Mouse (Mus musculus) heart, postnatal 0 days (tissue): ENCODE measurements at regions not wholly inside any gene's neighbourhood (a gene's known extent, or its start where the extent isn't known, plus 50 kb on each side); places are given as distances from the start of the nearest gene placed in this dataset.

ENCODE experiments used
- ATAC-seq: fragments of 200-750 bp; cut with Nextera tagmentation; 2 replicates; pipeline ENCODE4 v1.8.0; 2017; ENCODE audit warnings: low read depth, moderate number of reproducible peaks, moderate library complexity; ENCODE audit not compliant: insufficient read depth
- DNase-seq: peaks from one replicate; pipeline ENCODE4 v3.0.0-alpha.2; 2016; ENCODE audit warnings: low spot score
- H3K27ac ChIP-seq: fragments of 300-500 bp; sonication (generic); 2 replicates; pipeline ENCODE4 v1.5.1; 2014; ENCODE audit warnings: low read depth, mild to moderate bottlenecking
- H3K27me3 ChIP-seq: fragments of 300-500 bp; sonication (generic); 2 replicates; pipeline ENCODE4 v1.6.1; 2014; ENCODE audit warnings: low read length, mixed read lengths; ENCODE audit not compliant: control insufficient read depth, insufficient read depth
- H3K36me3 ChIP-seq: fragments of 300-500 bp; sonication (generic); replicated peaks from 2 replicates; pipeline ENCODE4 v1.6.1; 2014; ENCODE audit warnings: low read length, mixed read lengths; ENCODE audit not compliant: control insufficient read depth, insufficient read depth
- H3K4me1 ChIP-seq: fragments of 300-500 bp; sonication (generic); 2 replicates; pipeline ENCODE4 v1.6.1; 2014; ENCODE audit warnings: antibody characterized with exemption; ENCODE audit not compliant: control insufficient read depth, insufficient read depth
- H3K4me2 ChIP-seq: fragments of 300-500 bp; sonication (generic); 2 replicates; pipeline ENCODE4 v1.6.1; 2014; ENCODE audit warnings: low read depth, mild to moderate bottlenecking, low read length, moderate library complexity
- H3K4me3 ChIP-seq: fragments of 300-500 bp; sonication (generic); 2 replicates; pipeline ENCODE4 v1.5.1; 2014; ENCODE audit warnings: low read depth, low read length
- H3K9ac ChIP-seq: fragments of 300-500 bp; sonication (generic); replicated peaks from 2 replicates; pipeline ENCODE4 v1.6.1; 2014; ENCODE audit warnings: low read depth, low read length, mixed read lengths
- H3K9me3 ChIP-seq: fragments of 300-500 bp; sonication (generic); replicated peaks from 2 replicates; pipeline ENCODE4 v1.6.1; 2016; ENCODE audit warnings: low read length; ENCODE audit not compliant: control insufficient read depth
- CTCF ChIP-seq: IDR thresholded peaks from 2 replicates; pipeline ENCODE4 v1.5.1; 2016; ENCODE audit warnings: antibody characterized with exemption, control low read depth, low read depth
- EP300 ChIP-seq: IDR thresholded peaks from 2 replicates; pipeline ENCODE4 v1.6.1; 2016; ENCODE audit warnings: antibody characterized with exemption, low read depth
- WGBS: fragments of 180-500 bp; shearing (Covaris S2); extraction: QIAGEN DNeasy Blood & Tissue Kit; methylation state at CpG from one replicate; pipeline ENCODE4 v1.1.7; 2014; 5-methylcytosine and 5-hydroxymethylcytosine counted together

DNA sequence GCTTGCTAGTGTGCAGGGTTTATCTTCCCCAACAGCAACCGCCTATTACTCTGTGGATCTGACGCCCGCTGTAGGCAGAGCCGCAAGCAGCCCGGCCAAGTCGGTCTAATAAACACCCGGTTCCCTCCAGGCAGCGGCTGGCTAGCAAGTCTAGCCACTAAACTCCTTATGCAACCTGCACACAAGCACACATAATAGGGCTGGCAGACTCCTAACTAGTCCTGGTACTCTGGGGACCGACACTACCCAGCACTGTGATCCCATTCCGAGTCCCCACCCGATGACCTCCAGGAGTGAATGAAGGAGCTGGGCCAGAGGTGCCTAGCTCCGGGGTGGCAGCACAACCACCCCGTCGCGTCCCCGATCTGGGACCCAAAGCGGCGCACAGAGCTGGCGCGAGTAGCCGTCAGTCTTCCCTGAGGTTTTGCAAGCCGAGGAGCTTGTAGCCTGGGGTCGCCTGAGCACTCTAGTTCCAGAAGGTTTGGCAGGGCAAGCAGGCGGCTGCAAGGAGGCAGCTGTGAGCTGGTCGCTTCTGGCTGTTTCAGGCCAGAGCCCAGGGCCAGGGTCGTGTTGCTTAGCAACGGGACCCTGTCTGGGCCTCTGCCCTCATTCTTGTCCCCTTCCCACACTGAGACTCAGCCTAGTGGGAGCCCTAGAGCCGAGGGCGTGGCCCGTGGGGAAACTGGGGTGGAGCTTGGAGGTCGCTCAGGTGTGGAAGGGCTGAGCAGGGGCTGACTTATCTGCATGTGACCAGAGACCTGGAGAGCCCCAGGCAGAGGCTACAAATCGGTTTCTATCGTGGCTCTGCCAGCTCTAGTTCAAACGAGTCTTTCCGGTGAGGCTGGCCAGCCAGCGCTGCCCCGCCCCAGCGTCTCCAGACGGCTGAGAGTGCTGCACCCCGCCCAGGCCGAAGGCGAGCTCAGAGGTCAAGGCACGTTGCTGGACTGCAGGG, 86.1 kb downstream of the Kctd15 start:
- Histone ChIP-seq H3K4me1 (peaks cover 11% of the 10 kb centered on the region), H3K9ac (peak overlapping the region; percentile 23; the same call in 1 of the 2 replicates), H3K9me3 (no peaks in the 10 kb centered on the region), H3K36me3 (no peaks in the 10 kb centered on the region), H3K27me3 (0 out of 2 replicates have a peak, but pooled peaks cover 3% of the 10 kb centered on the region), H3K4me3 (peak overlapping the region; percentile 38), H3K4me2 (peak overlapping the region; percentile 70), H3K27ac (no peak overlapping the region)
- DNase-seq (peak; percentile 21), ATAC-seq (peak; percentile 68)
- WGBS: 3% methylated on average over 43 of the region's 43 CpGs
- no peak for TF ChIP-seq CTCF
- TF ChIP-seq EP300: no peak

DNA sequence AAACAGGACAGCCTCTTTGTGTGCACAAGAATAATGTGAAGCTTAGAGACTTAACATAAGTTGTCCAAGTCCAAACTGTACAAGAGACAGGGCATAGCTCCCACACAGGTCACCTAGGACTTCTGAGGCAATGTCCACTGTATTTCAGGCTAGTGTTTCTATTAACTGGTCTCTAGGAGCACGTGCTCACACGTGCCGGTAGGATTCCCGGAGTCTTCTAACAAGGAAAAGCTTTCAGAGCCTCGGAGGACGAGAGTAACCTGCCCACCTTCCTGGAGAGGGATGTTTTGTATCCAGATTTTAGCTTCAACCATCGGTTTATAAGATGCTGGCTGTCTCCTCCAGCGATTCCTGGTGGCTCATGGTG, 86.8 kb downstream of the Kctd15 start:
- Histone ChIP-seq H3K4me1 (peaks cover 11% of the 10 kb centered on the region), H3K36me3 (no peaks in the 10 kb centered on the region), H3K4me2 (peak overlapping the region; percentile 70), H3K9me3 (no peaks in the 10 kb centered on the region), H3K27ac (no peak overlapping the region), H3K9ac (no peak overlapping the region), H3K27me3 (0 out of 2 replicates have a peak, but pooled peaks cover 3% of the 10 kb centered on the region), H3K4me3 (0 out of 2 replicates have a peak overlapping the region, but pooled peaks have one; percentile 38)
- DNase-seq: no peak
- ATAC-seq: no peak
- 27% methylated on average over 8 of the region's 8 CpGs for WGBS
- TF ChIP-seq CTCF (no peak), EP300 (no peak)

DNA sequence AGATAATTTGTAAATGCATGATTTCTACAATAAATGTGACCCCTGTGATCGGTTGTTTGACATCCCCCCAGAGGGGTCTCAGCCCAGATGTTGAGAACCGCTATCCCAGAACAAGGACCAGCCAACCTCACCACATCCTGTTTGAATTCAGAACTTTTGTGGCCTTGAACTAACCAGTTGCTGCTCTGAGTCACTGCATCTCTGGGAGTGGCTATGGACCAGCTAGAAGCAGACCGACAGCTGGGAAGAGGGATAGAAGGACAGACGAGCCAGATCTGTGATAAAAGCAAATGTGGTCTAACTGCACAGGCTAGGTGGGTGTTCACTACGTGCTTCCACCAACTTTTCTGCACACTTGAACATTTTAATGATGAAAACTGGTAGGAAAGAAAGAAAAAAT, 89.0 kb downstream of the Kctd15 start:
- H3K36me3 ChIP-seq: no peaks in the 10 kb centered on the region
- H3K4me1 ChIP-seq: peaks cover 11% of the 10 kb centered on the region
- 0 out of 2 replicates have a peak, but pooled peaks cover 3% of the 10 kb centered on the region for H3K27me3 ChIP-seq
- H3K9ac ChIP-seq: no peak overlapping the region
- 56% methylated on average over 5 of the region's 5 CpGs for WGBS
- DNase-seq (no peak), ATAC-seq (no peak)
- no peak overlapping the region for H3K4me2 ChIP-seq
- no peak overlapping the region for H3K27ac ChIP-seq
- TF ChIP-seq CTCF (no peak), EP300 (no peak)
- no peak overlapping the region for H3K4me3 ChIP-seq
- no peaks in the 10 kb centered on the region for H3K9me3 ChIP-seq

DNA sequence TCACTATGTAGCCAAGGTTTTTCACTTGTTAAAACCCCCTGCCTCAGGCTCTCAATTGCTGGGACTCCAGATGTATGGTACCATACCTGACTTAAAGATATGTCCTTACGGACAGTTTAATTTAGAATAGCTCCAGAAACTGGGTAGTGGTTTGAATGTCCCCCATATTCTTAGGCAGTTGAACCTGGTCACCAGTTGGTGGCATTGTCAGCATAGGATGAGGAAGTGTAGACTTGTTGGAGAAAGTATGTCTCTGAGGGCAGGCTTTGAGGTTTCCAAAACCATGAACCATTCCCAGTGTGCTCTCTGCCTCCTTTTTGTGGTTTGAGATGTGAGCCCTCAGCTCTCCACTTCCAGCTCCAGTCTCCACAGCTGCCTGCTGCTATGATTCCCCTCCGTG, 94.4 kb downstream of the Kctd15 start:
- 68% methylated on average over 2 of the region's 2 CpGs for WGBS
- Histone ChIP-seq H3K4me1 (no peaks in the 10 kb centered on the region), H3K36me3 (no peaks in the 10 kb centered on the region), H3K9me3 (no peaks in the 10 kb centered on the region), H3K27ac (no peak overlapping the region), H3K27me3 (no peaks in the 10 kb centered on the region), H3K9ac (no peak overlapping the region), H3K4me3 (no peak overlapping the region), H3K4me2 (no peak overlapping the region)
- DNase-seq (no peak), ATAC-seq (no peak)
- TF ChIP-seq CTCF (peak; percentile 18; the same call in 1 of the 2 replicates), EP300 (no peak)

DNA sequence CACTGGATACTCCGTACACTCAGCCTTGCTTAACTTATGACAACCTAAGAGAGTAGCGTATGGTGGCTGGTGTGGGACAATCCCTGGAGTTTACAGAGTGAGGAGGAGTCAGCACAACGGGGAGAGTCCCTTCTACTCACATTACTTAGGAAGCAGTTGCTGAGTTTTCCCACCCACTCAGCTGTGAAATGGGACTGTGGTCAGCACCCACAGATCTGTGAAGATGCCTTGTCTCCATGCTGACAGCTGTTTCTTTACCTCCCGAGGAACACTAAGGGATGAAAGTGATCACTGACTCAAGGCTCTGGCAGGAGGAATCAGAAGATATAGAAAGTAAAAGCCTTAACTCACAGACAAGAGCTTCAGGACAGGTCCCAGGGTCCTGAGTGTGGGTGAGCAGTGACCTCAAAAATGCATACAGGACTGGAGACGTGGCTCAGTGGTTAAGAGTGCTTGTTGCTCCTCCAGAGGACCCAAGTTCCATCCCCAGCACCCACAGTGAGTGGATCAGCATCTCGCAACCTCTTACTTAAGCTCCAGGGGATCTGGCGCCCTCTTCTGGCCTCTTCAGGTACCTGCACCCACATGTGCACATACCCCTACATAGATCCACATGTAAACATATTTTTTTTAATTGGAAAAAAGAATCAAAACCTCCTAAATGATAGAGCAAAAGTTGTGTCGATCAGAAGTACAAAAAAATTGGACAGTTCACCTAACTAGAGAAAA, 97.8 kb downstream of the Kctd15 start:
- TF ChIP-seq CTCF (no peak), EP300 (no peak)
- Histone ChIP-seq H3K9me3 (no peaks in the 10 kb centered on the region), H3K9ac (no peak overlapping the region), H3K4me3 (no peak overlapping the region), H3K4me2 (no peak overlapping the region), H3K27ac (no peak overlapping the region), H3K36me3 (no peaks in the 10 kb centered on the region), H3K27me3 (no peaks in the 10 kb centered on the region), H3K4me1 (no peaks in the 10 kb centered on the region)
- WGBS: 81% methylated on average over 8 of the region's 8 CpGs
- no peak for ATAC-seq
- DNase-seq: no peak
